Mouse (Mus musculus) erythroblast, embryonic 14.5 days (primary cell): ENCODE results near the gene Arl6ip1.

Source experiments
- GATA1 ChIP-seq: IDR thresholded peaks from 2 replicates; pipeline ENCODE4 v1.6.1; 2012; ENCODE audit warnings: low read length, inconsistent platforms, mixed read lengths
- TAL1 ChIP-seq: IDR thresholded peaks from 3 replicates; pipeline ENCODE4 v1.6.1; 2012; ENCODE audit warnings: low read length, inconsistent platforms, mixed read lengths

- no peak for TF ChIP-seq GATA1
- TF ChIP-seq TAL1: no peak
These were observed 31.8 kb downstream of the Arl6ip1 start for GRCm38 (mm10) chr7:118097615-118098014.
